Mouse (Mus musculus) neural tube, embryonic 10.5 days (tissue): ENCODE data around the gene Tctex1d2.
A peak's percentile ranks its signal among the peaks of the same experiment; 100 is the strongest.
"Not testable (repeated sequence)": the region's sequence is repeated elsewhere in the genome, so short reads cannot be mapped to it uniquely, and the experiment has no call there.

Experiments
- DNase-seq: peaks from one replicate; pipeline ENCODE4 v3.0.0-alpha.2; 2017; ENCODE audit warnings: low spot score; ENCODE audit errors: extremely low spot score

Gene Tctex1d2

GRCm38 (mm10) chr16:32431047-32431591 is 11.6 kb downstream of the Tctex1d2 start:
- no peak for DNase-seq

DNA sequence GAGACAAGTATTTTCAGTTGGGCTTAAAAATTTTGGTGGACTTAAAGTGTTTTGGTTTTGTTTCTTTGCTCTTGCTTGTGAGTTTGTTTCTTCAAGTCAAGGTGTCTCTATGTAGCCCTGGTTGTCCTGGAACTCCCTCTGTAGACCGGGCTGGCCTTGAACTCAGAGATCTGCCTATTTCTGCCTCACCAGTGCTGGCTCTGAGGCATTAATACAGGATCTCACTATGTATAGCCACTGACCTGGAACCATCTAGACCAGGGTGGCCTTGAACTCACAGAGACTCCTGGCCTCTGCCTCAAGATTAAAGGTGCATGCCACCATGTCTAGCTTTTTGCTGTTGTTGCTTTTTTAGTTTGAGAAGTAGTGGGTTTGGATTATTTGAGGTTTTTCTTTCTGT is 12.4 kb downstream of the Tctex1d2 start:
- no peak for DNase-seq

GRCm38 (mm10) chr16:32433138-32433537 is 13.6 kb downstream of the Tctex1d2 start:
- DNase-seq = no peak

GRCm38 (mm10) chr16:32434066-32434465 is 14.6 kb downstream of the Tctex1d2 start:
- no peak for DNase-seq

GRCm38 (mm10) chr16:32434691-32435090 is 15.2 kb downstream of the Tctex1d2 start:
- no peak for DNase-seq

DNA sequence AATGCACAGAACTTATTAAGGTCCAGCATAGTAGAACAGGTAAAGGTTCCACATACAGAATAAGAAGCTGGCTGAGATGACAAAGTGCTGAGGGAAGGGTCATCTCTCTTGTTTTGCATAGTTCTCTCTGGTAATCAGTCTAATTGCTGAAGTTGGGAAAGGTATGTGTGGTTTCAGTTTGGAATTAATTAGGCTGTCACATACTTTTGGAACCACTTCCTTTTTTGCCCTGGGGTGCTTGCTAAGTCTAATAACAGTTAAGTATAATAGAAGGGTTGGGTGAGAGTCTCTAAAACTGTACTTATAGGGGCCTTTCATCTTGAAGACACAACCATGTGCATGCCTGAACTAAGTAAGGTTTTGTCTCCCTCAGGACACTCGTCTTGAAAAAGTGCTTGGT is 17.2 kb downstream of the Tctex1d2 start:
- no peak for DNase-seq

DNA sequence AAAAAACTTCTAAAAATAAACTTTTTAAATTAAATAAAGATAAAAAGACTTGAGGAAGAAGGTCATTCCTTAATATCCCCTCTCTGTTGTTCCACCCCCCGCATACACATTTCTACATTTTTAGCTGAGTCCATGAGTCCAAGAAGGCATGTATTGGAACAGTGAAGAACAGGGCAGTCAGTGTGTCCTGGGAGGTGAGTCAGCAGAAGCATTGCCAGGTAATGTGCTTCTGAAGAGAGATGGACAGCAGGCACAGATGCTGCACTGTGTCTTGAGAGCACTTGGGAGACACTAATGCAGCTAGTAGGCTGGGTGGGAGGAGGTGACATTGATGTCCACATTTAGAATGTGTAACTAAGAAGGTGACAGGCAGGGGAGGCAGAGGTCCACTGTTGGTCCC is 17.8 kb downstream of the Tctex1d2 start:
- DNase-seq = no peak

DNA sequence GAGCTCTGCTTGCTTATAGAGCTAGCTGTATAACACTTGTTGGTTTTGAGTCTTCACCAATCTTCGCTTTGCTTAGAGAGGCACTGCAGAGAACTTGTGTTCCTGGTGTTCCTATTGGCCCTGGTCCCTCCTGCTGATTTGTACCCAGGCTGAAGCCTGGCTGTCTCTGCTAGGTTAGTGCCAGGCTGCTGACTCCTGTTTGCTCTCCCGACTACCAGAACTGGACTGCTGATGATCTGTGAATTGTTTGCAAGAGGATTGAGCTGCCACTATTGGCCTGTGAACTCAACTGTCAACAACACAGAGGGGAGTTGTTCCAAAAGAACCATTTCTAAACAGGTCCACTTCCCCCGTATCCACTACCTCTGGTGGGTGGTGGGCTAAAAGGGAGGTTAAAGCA is 21.9 kb downstream of the Tctex1d2 start:
- DNase-seq = no peak

DNA sequence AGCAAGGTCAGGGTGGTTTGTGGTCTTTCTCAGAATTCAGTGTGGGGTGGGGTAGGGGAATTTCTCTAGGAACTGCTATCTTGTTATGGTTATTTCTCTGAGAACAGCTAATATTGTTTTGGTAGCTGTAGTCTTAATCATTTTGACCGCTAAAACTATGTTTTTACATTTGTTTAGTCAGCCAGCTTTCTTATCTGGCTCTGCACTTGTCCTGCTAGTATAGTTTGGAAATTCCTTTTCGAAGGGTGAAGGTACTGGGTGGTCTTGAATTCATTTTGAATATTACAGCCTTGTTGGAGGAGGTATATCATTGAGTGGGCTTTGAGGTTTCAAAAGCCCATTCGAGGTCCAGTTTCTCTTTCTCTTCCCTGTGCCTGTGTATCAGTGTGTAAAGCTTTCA is 25.1 kb downstream of the Tctex1d2 start:
- not testable (repeated sequence) for DNase-seq

DNA sequence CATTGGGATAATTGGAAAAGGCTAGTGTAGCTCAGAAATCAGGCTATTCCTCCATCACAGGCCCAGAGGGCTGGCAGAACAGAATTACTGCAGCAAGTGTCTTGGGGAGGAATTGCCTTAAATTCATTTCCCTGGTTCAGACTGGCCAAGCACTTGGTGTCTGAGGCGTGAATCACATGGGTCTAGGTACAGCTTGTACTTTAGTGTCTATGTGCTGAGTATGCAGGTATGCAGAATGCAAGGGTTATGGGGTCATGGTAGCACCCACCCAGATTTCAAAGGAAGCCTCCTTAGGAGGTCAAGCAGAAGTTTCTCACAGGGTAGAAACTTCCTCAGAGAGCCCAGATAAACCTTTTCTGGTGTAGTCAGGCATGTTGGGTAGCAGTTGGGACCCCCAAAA is 26.1 kb downstream of the Tctex1d2 start:
- DNase-seq = no peak

- DNase-seq = no peak
These were observed 27.1 kb downstream of the Tctex1d2 start for GRCm38 (mm10) chr16:32446563-32447138.

- no peak for DNase-seq
These were observed 30.2 kb downstream of the Tctex1d2 start for GRCm38 (mm10) chr16:32449665-32450064.

GRCm38 (mm10) chr16:32450133-32450532 is 30.6 kb downstream of the Tctex1d2 start:
- no peak for DNase-seq

DNA sequence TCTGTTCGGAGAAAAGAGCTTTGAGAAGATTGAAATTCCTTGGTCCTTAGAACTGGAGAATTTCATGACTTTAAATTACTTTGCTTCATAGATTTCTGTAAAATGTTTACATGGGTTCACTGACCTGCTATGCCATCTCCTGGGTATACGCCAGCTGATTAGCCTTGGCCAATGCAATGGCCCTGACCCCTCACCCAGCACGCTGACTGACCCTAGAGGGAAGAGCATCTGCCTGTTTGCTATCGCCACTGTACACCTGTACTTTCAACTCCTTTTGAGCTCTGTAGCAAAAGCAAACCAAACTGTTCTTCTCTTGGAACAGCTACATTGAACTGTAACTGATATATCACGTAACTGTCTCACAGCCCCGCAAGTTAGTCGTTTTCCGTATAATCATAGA is 33.6 kb downstream of the Tctex1d2 start:
- no peak for DNase-seq

- peak; percentile 16 for DNase-seq
These were observed 35.1 kb downstream of the Tctex1d2 start for GRCm38 (mm10) chr16:32454646-32455045.

DNA sequence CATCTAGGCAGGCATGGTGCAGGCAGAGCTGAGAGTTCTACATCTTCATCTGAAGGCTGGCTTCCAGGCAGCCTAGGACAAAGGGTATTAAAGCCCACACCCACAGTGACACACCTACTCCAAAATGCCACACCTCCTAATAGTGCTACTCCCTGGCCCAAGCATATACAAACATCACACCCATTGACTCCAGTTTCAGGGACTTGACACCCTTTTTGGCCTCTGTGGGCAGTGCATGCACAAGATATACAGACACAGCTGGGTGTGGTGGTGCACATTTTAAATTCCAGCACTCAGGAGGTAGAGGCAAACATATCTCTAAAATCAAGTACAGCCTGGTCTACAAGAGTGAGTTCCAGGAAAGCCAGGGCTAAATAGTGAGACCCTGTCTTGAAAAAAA is 36.6 kb downstream of the Tctex1d2 start:
- DNase-seq = no peak

DNA sequence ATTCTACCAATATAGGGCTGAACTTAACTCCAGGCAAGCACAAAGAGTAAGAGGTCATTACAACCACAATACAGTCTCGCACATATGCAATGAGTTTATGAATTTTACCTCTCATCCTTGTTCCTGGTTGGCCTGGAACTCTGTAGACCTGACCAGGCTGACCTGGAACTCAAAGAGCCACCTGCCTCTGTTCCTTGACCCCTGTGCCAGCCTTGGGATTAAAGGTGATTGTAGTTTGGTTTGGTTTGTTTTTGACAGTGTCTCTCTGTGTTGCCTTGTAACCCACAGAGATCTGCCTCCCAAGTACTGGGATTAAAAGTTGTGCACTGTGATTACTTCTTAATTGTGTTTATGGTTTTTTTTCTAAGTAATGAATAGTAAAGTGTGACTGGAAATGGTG is 37.3 kb downstream of the Tctex1d2 start:
- no peak for DNase-seq

DNA sequence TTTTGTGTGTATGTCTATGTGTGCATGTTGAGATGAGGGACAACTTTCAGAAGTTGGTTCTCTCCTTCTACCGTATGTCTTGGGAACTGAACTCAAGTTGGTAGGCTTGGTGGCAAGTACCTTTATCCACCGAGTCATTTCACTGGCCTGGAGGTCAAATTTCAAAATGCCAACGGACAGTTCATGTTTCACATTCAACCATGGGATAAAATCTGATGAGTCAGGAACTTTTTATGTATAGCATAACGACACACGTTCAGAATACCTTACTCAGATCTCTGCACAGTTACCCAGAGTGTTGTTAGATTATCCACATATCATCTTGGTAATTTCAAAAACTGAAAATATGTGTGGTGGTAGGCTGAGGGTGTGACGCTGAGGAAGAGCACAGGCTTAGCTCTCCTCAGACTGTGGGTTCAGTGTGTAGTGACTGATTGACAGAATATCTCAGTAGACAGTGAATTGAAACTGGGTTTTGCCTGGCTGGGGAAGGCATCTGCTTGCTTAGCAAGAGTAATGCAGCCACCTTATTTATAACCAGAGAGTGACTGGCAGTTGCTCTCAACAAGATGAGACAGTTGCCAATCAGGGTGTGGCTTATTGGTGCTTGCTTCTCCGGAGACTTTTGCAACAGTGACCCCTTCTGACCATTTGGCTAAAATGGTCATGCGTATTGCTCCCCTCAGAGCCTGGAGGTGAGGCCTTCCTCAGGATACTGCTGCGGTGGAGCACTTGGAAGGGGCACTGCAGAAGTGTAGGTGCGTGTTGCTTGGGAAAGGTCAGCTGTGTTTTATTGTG is 38.3 kb downstream of the Tctex1d2 start:
- DNase-seq = no peak

DNA sequence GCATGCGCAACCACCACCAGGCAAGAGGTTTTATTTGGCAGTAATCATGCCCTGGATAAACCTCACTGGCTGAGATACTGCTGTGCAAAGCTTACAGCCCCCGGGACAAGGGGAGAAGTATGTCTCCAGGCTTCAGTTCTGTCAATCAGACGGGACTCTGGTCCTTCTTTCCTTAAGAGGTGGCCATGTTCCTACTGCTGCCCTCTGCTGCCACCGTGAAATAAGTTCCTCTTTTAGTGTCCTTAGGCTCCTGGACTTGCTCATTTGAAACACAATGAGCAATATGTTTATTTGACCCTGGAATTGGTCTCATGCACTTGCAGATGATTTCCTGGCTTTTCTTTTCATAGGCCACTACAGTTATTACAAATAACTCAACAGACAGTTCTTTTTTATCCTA is 41.0 kb downstream of the Tctex1d2 start:
- no peak for DNase-seq

- DNase-seq = no peak
These were observed 42.2 kb downstream of the Tctex1d2 start for GRCm38 (mm10) chr16:32461713-32462112.

GRCm38 (mm10) chr16:32462950-32463349 is 43.4 kb downstream of the Tctex1d2 start:
- DNase-seq = no peak

DNA sequence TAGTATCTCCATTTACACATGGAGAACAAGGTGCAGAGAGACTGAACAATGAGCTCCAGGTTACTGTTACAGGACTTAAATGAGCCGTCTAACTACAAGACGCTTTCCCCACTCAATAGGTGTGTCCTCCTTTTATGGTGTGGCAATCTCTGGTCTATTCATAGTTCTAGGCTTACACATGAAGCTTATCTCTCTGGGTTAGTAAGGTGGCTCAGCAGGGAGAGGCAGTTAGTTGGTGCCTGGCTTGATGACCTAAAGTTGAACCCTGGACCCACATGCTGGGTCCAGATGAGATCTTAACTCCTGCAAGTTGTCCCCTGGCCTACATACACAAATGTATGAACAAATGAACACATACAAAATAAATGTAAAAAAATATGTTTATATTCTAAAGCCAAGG is 43.9 kb downstream of the Tctex1d2 start:
- no peak for DNase-seq

GRCm38 (mm10) chr16:32464908-32465307 is 45.4 kb downstream of the Tctex1d2 start:
- no peak for DNase-seq
